Mouse (Mus musculus): ENCODE measurements around the gene Ltbp4. TPM values are rescaled to one million over a fixed set of nuclear protein-coding genes. Genes with fewer than 3 reads are reported as not detected.
A peak's percentile ranks its signal among the peaks of the same experiment; 100 is the strongest.

Ltbp4 gene
- polyA plus RNA-seq, 1 experiment from 2014 or later = 7.2 TPM

DNA sequence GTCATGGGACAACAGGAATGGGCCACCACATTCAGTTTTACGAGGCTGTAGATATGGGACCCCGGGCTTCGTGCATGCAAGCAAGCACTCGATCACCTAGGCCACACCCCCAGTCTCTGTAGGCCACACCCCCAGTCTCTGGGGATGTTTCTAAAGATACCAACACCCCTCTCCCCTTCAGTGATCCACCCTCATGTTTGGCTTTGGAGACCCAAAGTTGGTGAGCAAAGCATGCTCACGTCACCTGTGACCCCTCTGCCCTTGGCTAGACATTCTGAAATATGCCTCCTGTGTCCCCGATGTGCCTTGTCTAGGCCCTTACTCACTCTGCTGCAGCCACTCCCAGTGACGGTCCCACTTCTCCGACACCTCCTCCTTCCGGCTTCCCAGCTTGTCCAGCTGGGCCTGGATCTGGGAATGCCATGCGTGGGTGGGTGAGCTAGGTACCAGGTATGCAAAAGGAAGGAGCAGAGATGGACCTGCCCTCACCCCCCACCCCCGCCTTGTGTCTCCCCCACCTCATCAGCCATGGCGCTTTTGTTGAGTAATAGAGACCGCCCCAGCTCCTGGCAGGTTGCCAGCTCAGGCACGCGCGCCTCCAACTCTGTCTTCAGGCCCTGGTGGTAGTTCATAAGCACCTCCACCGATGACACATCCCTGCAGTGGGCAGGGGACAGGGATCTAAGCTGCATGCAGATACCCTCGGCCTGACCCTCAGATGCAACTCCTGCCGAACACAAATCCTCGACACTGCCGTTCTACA lies 28.8 kb upstream of the Ltbp4 start:
- ATAC-seq = no peak
- WGBS (ENCODE audit: insufficient replicate concordance) = 46% methylated on average over 21 of the region's 21 CpGs
- H3K9ac ChIP-seq (replicated peaks) = no peak overlapping the region
- no peak overlapping the region for H3K27ac ChIP-seq (ENCODE audit: low read depth)
- TF ChIP-seq CTCF (IDR thresholded peaks at IDR 0.05; ENCODE audit: low read depth) (no peak), EP300 (IDR thresholded peaks at IDR 0.05; ENCODE audit: low read depth) (no peak)
- H3K4me3 ChIP-seq (ENCODE audit: low read depth, low read length) = no peak overlapping the region
- H3K4me2 ChIP-seq (ENCODE audit: low read depth, low read length) = no peak overlapping the region
- H3K4me1 ChIP-seq (ENCODE audit: insufficient read depth) = peaks cover 5% of the 10 kb centered on the region
- no peak for DNase-seq
- H3K36me3 ChIP-seq (replicated peaks; ENCODE audit: insufficient read depth, low read length) = no peaks in the 10 kb centered on the region
- H3K27me3 ChIP-seq (ENCODE audit: insufficient read depth, low read length) = peaks cover 82% of the 10 kb centered on the region
- no peaks in the 10 kb centered on the region for H3K9me3 ChIP-seq (ENCODE audit: low read length)

DNA sequence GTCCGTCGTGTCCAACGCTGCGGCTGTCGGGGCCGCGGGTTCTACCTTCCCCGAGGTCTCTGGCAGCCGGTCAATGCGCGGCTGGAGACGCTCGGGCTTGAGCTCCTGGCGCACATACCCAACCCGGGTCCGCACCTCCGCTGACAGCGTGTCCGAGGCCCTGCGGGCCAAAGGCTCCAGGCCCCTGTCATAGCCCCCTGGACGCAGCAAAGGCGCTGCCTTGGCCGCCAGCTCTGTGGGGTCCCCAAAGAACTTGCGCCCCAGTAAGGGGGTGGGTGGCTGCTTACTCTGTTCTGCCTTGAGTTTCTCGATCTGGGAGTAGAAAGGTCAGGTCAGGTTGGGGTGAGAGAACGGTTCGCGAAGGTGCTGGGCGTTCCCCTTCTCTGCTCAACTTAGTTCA lies 26.9 kb upstream of the Ltbp4 start:
- ATAC-seq = no peak
- no peak overlapping the region for H3K4me3 ChIP-seq (ENCODE audit: low read depth, low read length)
- H3K9me3 ChIP-seq (ENCODE audit: low read length) = no peaks in the 10 kb centered on the region
- TF ChIP-seq CTCF (IDR thresholded peaks at IDR 0.05; ENCODE audit: low read depth) = no peak
- TF ChIP-seq EP300 (IDR thresholded peaks at IDR 0.05; ENCODE audit: low read depth) = no peak
- H3K4me1 ChIP-seq (ENCODE audit: insufficient read depth) = peaks cover 8% of the 10 kb centered on the region
- H3K36me3 ChIP-seq (replicated peaks; ENCODE audit: insufficient read depth, low read length) = no peaks in the 10 kb centered on the region
- 8% methylated on average over 26 of the region's 29 CpGs for WGBS (ENCODE audit: insufficient replicate concordance)
- H3K9ac ChIP-seq (replicated peaks) = no peak overlapping the region
- peaks cover 68% of the 10 kb centered on the region for H3K27me3 ChIP-seq (ENCODE audit: insufficient read depth, low read length)
- no peak overlapping the region for H3K27ac ChIP-seq (ENCODE audit: low read depth)
- H3K4me2 ChIP-seq (ENCODE audit: low read depth, low read length) = no peak overlapping the region
- no peak for DNase-seq

DNA sequence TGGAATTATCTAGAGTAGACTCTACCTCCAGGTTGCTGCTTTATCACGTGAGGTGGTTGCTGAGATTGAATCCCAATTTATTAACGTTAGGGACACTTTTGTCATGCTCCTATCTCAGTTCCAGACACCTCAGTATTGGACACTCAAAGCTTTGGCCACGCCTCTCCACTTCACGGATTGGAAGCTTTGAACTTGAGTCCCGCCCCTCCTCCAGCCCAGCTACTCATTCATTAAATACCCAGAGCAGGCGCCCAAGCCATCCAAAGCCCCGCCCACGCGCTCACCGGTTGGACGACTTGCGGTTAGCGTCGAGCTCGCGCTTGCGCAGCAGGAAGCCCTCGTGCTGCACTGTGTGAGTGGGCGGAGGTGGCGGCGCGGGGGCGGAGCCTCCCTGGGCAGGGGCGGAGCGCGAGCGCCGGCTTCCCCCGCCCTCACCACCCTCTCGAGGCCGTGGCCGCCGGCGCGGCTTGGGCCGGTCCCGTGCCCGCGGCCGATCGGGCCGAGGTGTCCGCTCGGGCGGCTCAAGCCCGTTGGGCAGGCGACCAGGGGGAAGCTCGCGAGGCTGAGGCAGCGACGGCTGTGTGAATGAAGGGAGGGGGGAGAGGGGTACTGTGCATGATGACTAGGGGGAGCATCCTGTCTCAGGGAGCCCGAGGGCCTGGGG lies 23.9 kb upstream of the Ltbp4 start:
- TF ChIP-seq CTCF (IDR thresholded peaks at IDR 0.05; ENCODE audit: low read depth) = no peak
- no peaks in the 10 kb centered on the region for H3K36me3 ChIP-seq (replicated peaks; ENCODE audit: insufficient read depth, low read length)
- peaks cover 16% of the 10 kb centered on the region for H3K4me1 ChIP-seq (ENCODE audit: insufficient read depth)
- no peaks in the 10 kb centered on the region for H3K9me3 ChIP-seq (ENCODE audit: low read length)
- H3K27me3 ChIP-seq (ENCODE audit: insufficient read depth, low read length) = peaks cover 41% of the 10 kb centered on the region
- 0 out of 2 replicates have a peak overlapping the region, but pooled peaks have one; percentile 16 for H3K9ac ChIP-seq (replicated peaks)
- H3K4me2 ChIP-seq (ENCODE audit: low read depth, low read length) = peak overlapping the region; percentile 80
- no peak overlapping the region for H3K27ac ChIP-seq (ENCODE audit: low read depth)
- peak; percentile 98 for DNase-seq
- ATAC-seq = peak; percentile 95
- H3K4me3 ChIP-seq (ENCODE audit: low read depth, low read length) = peak overlapping the region; percentile 36
- under 1% methylated on average over 50 of the region's 52 CpGs for WGBS (ENCODE audit: insufficient replicate concordance)

DNA sequence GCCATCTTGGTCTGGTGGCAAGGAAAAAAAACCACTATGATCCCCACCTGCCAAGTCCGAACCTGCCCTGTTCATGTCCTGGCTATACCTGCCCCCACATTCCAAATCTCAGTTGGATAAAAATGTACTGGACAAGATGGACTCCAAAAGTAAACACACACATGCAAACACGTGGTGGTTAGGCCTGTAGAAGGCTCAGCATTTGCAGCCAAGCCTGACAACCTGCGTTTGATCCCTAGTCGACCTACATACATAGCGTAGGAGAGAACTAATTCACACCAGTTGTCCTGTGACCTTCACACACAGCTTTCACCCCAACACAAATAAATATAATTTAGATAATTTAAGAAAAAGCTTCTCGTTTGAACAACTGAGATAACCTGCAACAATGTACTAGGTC lies 23.3 kb upstream of the Ltbp4 start:
- H3K27me3 ChIP-seq (ENCODE audit: insufficient read depth, low read length) = peaks cover 34% of the 10 kb centered on the region
- no peaks in the 10 kb centered on the region for H3K36me3 ChIP-seq (replicated peaks; ENCODE audit: insufficient read depth, low read length)
- DNase-seq = no peak
- no peak for TF ChIP-seq CTCF (IDR thresholded peaks at IDR 0.05; ENCODE audit: low read depth)
- no peak for TF ChIP-seq EP300 (IDR thresholded peaks at IDR 0.05; ENCODE audit: low read depth)
- H3K4me3 ChIP-seq (ENCODE audit: low read depth, low read length) = no peak overlapping the region
- WGBS (ENCODE audit: insufficient replicate concordance) = 50% methylated on average over 6 of the region's 6 CpGs
- H3K4me2 ChIP-seq (ENCODE audit: low read depth, low read length) = peak overlapping the region; percentile 80
- no peak overlapping the region for H3K9ac ChIP-seq (replicated peaks)
- no peaks in the 10 kb centered on the region for H3K9me3 ChIP-seq (ENCODE audit: low read length)
- no peak overlapping the region for H3K27ac ChIP-seq (ENCODE audit: low read depth)
- no peak for ATAC-seq
- H3K4me1 ChIP-seq (ENCODE audit: insufficient read depth) = peaks cover 19% of the 10 kb centered on the region

DNA sequence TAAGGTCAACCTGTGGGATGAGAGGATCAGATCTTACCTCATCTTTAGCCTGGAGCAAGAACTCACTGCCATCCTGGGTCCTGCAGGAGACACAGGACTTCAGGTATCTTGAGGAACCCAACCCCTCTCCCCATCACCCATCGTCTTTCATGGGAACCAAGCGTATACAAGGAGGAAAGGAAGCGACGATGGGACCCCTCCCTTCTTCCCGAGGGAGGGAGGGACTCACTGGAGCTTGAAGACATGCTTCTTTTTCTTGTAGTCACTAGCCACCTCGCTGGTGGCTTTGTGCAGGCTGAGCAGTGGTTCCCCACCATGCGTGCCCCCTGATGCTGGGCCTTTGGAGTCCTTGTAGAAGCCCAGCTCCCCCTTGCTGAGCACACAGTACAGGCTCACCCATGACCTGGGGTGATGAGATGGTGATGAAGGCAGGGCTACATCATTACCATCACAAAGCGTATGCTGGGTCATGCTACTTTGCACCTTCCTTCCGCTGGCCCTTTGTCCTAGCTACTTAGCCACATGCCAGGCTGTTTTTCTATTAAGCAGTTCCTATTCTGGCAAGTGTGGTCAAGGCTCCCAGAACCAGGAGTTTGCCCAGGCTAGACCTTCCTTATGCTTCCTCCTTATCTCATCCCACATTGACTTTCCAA lies 22.3 kb upstream of the Ltbp4 start:
- peaks cover 26% of the 10 kb centered on the region for H3K27me3 ChIP-seq (ENCODE audit: insufficient read depth, low read length)
- no peak for ATAC-seq
- H3K27ac ChIP-seq (ENCODE audit: low read depth) = no peak overlapping the region
- no peaks in the 10 kb centered on the region for H3K9me3 ChIP-seq (ENCODE audit: low read length)
- no peak overlapping the region for H3K4me3 ChIP-seq (ENCODE audit: low read depth, low read length)
- H3K4me1 ChIP-seq (ENCODE audit: insufficient read depth) = peaks cover 26% of the 10 kb centered on the region
- TF ChIP-seq EP300 (IDR thresholded peaks at IDR 0.05; ENCODE audit: low read depth) = no peak
- H3K36me3 ChIP-seq (replicated peaks; ENCODE audit: insufficient read depth, low read length) = no peaks in the 10 kb centered on the region
- H3K4me2 ChIP-seq (ENCODE audit: low read depth, low read length) = no peak overlapping the region
- DNase-seq = no peak
- WGBS (ENCODE audit: insufficient replicate concordance) = 77% methylated on average over 9 of the region's 9 CpGs
- no peak overlapping the region for H3K9ac ChIP-seq (replicated peaks)

DNA sequence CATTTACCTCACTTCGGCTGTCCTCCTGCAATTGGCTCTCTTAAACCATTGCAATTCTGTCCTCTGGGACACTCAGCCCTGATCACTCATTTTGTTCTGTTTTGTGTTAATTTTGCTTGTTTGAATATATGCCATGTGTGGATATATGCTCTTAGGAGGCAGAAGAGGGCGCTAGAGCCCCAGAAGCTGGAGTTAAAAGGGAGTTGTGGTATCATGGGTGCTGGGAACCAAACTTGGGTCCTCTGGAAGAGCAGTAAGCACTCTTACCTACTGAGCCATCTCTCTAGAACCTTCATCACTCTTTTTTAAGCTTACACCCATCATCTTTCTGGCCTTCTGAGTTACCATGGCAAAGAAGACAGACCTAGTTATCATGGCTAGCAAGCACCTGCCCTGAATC lies 21.7 kb upstream of the Ltbp4 start:
- Histone ChIP-seq H3K4me3 (ENCODE audit: low read depth, low read length) (no peak overlapping the region), H3K4me2 (ENCODE audit: low read depth, low read length) (no peak overlapping the region), H3K27ac (ENCODE audit: low read depth) (no peak overlapping the region), H3K27me3 (ENCODE audit: insufficient read depth, low read length) (peaks cover 19% of the 10 kb centered on the region), H3K9me3 (ENCODE audit: low read length) (no peaks in the 10 kb centered on the region), H3K4me1 (ENCODE audit: insufficient read depth) (peaks cover 32% of the 10 kb centered on the region), H3K9ac (replicated peaks) (no peak overlapping the region), H3K36me3 (replicated peaks; ENCODE audit: insufficient read depth, low read length) (no peaks in the 10 kb centered on the region)
- DNase-seq = no peak
- 66% methylated on average over 2 of the region's 2 CpGs for WGBS (ENCODE audit: insufficient replicate concordance)
- TF ChIP-seq CTCF (IDR thresholded peaks at IDR 0.05; ENCODE audit: low read depth) (no peak), EP300 (IDR thresholded peaks at IDR 0.05; ENCODE audit: low read depth) (no peak)
- no peak for ATAC-seq

Data from liver, postnatal 0 days (tissue).